Mouse (Mus musculus): ENCODE data around the gene Nsun7.

Gene Nsun7

GRCm38 (mm10) chr5:66338583-66338982 is 78.9 kb downstream of the Nsun7 start:
- DNase-seq: peak; percentile 37 to 65

GRCm38 (mm10) chr5:66340356-66341102 is 80.8 kb downstream of the Nsun7 start:
- no peak for DNase-seq

GRCm38 (mm10) chr5:66341848-66342247 is 82.2 kb downstream of the Nsun7 start:
- DNase-seq: no peak

- DNase-seq: no peak
Measured at GRCm38 (mm10) chr5:66342285-66342684, 82.6 kb downstream of the Nsun7 start.

GRCm38 (mm10) chr5:66344182-66344581 is 84.5 kb downstream of the Nsun7 start:
- DNase-seq: no peak

GRCm38 (mm10) chr5:66345140-66345539 is 85.4 kb downstream of the Nsun7 start:
- no peak for DNase-seq

- no peak for DNase-seq
Measured at GRCm38 (mm10) chr5:66346756-66347155, 87.1 kb downstream of the Nsun7 start.

All from cerebellum, postnatal 14 days (tissue).